Comparison of ENCODE assay signal across 8 mouse cellular contexts in genomic region chr10:81633253-81634099, GRCm38 (mm10). TPM values are rescaled to one million over a fixed set of nuclear protein-coding genes. Genes with fewer than 3 reads are reported as not detected.
DNase-seq lines count a peak whose midpoint lies in the region; ATAC-seq and TF ChIP-seq lines count a peak whose summit lies in the region.

No protein-coding gene starts in this region.

- peak overlapping the region; percentile 37 for H3K9ac ChIP-seq in embryonic facial prominence, embryonic 15.5 days
- H3K9ac ChIP-seq in kidney, embryonic 14.5 days (ENCODE audit: low read depth, low read length), result peak overlapping the region; percentile 59
- H3K9ac ChIP-seq in limb, embryonic 15.5 days, result peak overlapping the region; percentile 36
- peak overlapping the region; percentile 61 for H3K9ac ChIP-seq in midbrain, postnatal 0 days (replicated peaks; ENCODE audit: low read length, poor library complexity, severe bottlenecking)

- peak; percentile 91 for ATAC-seq in embryonic facial prominence, embryonic 15.5 days (ENCODE audit: insufficient number of reproducible peaks, low FRiP score, low TSS enrichment, low read depth)
- peak; percentile 92 for ATAC-seq in kidney, embryonic 14.5 days (ENCODE audit: low FRiP score, low TSS enrichment)
- ATAC-seq in limb, embryonic 15.5 days (ENCODE audit: insufficient number of reproducible peaks, low FRiP score, low TSS enrichment, low read depth), result peak; percentile 91
- ATAC-seq in midbrain, postnatal 0 days (ENCODE audit: low FRiP score), result peak; percentile 86

- peak; percentile 86 to 87 for DNase-seq in B cell, adult 2 months
- DNase-seq in heart, embryonic 10.5 days (ENCODE audit: low spot score), result peak; percentile 95
- peak; percentile 86 for DNase-seq in midbrain, postnatal 0 days (ENCODE audit: low spot score)
- peak; percentile 72 to 89 for DNase-seq in spleen, postnatal 10 days (ENCODE audit: low spot score in 2 of 2)

- H3K36me3 ChIP-seq in embryonic facial prominence, embryonic 15.5 days, result no peaks in the 10 kb centered on the region
- no peaks in the 10 kb centered on the region for H3K36me3 ChIP-seq in heart, embryonic 10.5 days
- H3K36me3 ChIP-seq in kidney, embryonic 14.5 days (ENCODE audit: control insufficient read depth, insufficient read depth, low read length), result no peaks in the 10 kb centered on the region
- no peaks in the 10 kb centered on the region for H3K36me3 ChIP-seq in limb, embryonic 15.5 days
- no peaks in the 10 kb centered on the region for H3K36me3 ChIP-seq in midbrain, postnatal 0 days (ENCODE audit: insufficient read depth, low read length)

- no peaks in the 10 kb centered on the region for H3K9me3 ChIP-seq in embryonic facial prominence, embryonic 15.5 days (replicated peaks)
- H3K9me3 ChIP-seq in heart, embryonic 10.5 days, result no peaks in the 10 kb centered on the region
- H3K9me3 ChIP-seq in kidney, embryonic 14.5 days (ENCODE audit: control insufficient read depth, low read length), result no peaks in the 10 kb centered on the region
- no peaks in the 10 kb centered on the region for H3K9me3 ChIP-seq in limb, embryonic 15.5 days
- no peaks in the 10 kb centered on the region for H3K9me3 ChIP-seq in midbrain, postnatal 0 days (ENCODE audit: low read length)

- no peak for TF ChIP-seq POLR2A in bone marrow macrophage, adult 2 months (IDR thresholded peaks at IDR 0.05; ENCODE audit: borderline replicate concordance, low read depth, low read length)

- 3% methylated on average over 37 of the region's 37 CpGs for WGBS in embryonic facial prominence, embryonic 15.5 days
- 4% methylated on average over 37 of the region's 37 CpGs for WGBS in heart, embryonic 10.5 days
- WGBS in kidney, embryonic 14.5 days, result 2% methylated on average over 37 of the region's 37 CpGs
- 3% methylated on average over 36 of the region's 37 CpGs for WGBS in limb, embryonic 15.5 days
- WGBS in midbrain, postnatal 0 days, result 2% methylated on average over 37 of the region's 37 CpGs

- H3K27me3 ChIP-seq in embryonic facial prominence, embryonic 15.5 days, result no peaks in the 10 kb centered on the region
- no peaks in the 10 kb centered on the region; the same call in 1 of the 2 replicates for H3K27me3 ChIP-seq in heart, embryonic 10.5 days (ENCODE audit: insufficient read depth, poor library complexity, severe bottlenecking)
- H3K27me3 ChIP-seq in kidney, embryonic 14.5 days (ENCODE audit: control insufficient read depth, insufficient read depth, low read length), result no peaks in the 10 kb centered on the region
- no peaks in the 10 kb centered on the region for H3K27me3 ChIP-seq in limb, embryonic 15.5 days
- H3K27me3 ChIP-seq in midbrain, postnatal 0 days (ENCODE audit: insufficient read depth, low read length), result no peaks in the 10 kb centered on the region

- H3K4me1 ChIP-seq in bone marrow macrophage, adult 2 months (ENCODE audit: control insufficient read depth, insufficient read depth, low read length), result peaks cover 7% of the 10 kb centered on the region
- H3K4me1 ChIP-seq in embryonic facial prominence, embryonic 15.5 days, result peaks cover 18% of the 10 kb centered on the region
- H3K4me1 ChIP-seq in heart, embryonic 10.5 days, result peaks cover 17% of the 10 kb centered on the region
- H3K4me1 ChIP-seq in kidney, embryonic 14.5 days (ENCODE audit: control insufficient read depth, insufficient read depth, low read length), result peaks cover 5% of the 10 kb centered on the region; the same call in 1 of the 2 replicates
- peaks cover 17% of the 10 kb centered on the region for H3K4me1 ChIP-seq in limb, embryonic 15.5 days
- H3K4me1 ChIP-seq in midbrain, postnatal 0 days (ENCODE audit: insufficient read depth, low read length), result no peaks in the 10 kb centered on the region

- H3K4me2 ChIP-seq in embryonic facial prominence, embryonic 15.5 days (replicated peaks), result peak overlapping the region; percentile 84
- H3K4me2 ChIP-seq in kidney, embryonic 14.5 days (replicated peaks; ENCODE audit: low read depth, low read length), result peak overlapping the region; percentile 70
- peak overlapping the region; percentile 85 for H3K4me2 ChIP-seq in limb, embryonic 15.5 days
- H3K4me2 ChIP-seq in midbrain, postnatal 0 days (ENCODE audit: low read depth, low read length, poor library complexity, severe bottlenecking), result peak overlapping the region; percentile 77

- H3K27ac ChIP-seq in bone marrow macrophage, adult 2 months (ENCODE audit: insufficient read depth, low read depth, low read length), result no peak overlapping the region
- H3K27ac ChIP-seq in embryonic facial prominence, embryonic 15.5 days (replicated peaks), result peak overlapping the region; percentile 75; the same call in 1 of the 2 replicates
- peak overlapping the region; percentile 78 for H3K27ac ChIP-seq in heart, embryonic 10.5 days
- H3K27ac ChIP-seq in kidney, embryonic 14.5 days (ENCODE audit: low read depth, low read length), result peak overlapping the region; percentile 73
- peak overlapping the region; percentile 77 for H3K27ac ChIP-seq in limb, embryonic 15.5 days
- peak overlapping the region; percentile 73 for H3K27ac ChIP-seq in midbrain, postnatal 0 days (ENCODE audit: low read depth, low read length)

- TF ChIP-seq CTCF in bone marrow macrophage, adult 2 months (IDR thresholded peaks at IDR 0.05; ENCODE audit: low read depth, low read length), result no peak
- TF ChIP-seq CTCF in midbrain, postnatal 0 days (IDR thresholded peaks at IDR 0.05), result no peak; the same call in 1 of the 2 replicates

- peak overlapping the region; percentile 54 for H3K4me3 ChIP-seq in bone marrow macrophage, adult 2 months (ENCODE audit: insufficient read depth, low read length)
- peak overlapping the region; percentile 48 for H3K4me3 ChIP-seq in embryonic facial prominence, embryonic 15.5 days (replicated peaks)
- peak overlapping the region; percentile 67 for H3K4me3 ChIP-seq in heart, embryonic 10.5 days
- peak overlapping the region; percentile 52 for H3K4me3 ChIP-seq in kidney, embryonic 14.5 days (ENCODE audit: low read length)
- H3K4me3 ChIP-seq in limb, embryonic 15.5 days, result peak overlapping the region; percentile 51
- peak overlapping the region; percentile 46 for H3K4me3 ChIP-seq in midbrain, postnatal 0 days (ENCODE audit: low read depth, low read length)

RNA-seq across cellular contexts. Expression of gene Ankrd24, which starts 5.1 kb away (rescaled TPM):
- polyA plus RNA-seq in bone marrow macrophage, adult 2 months (2012; ENCODE audit: insufficient read depth, insufficient read length, missing spikeins), result 7.8 and 9.6 TPM in 2 replicates
- 14.5 and 15.0 TPM in 2 replicates for polyA plus RNA-seq in embryonic facial prominence, embryonic 15.5 days (2015; fragmentation: Nextera tagmentation; extraction: Ambion mirVana)
- 9.6 and 12.8 TPM in 2 replicates for polyA plus RNA-seq in heart, embryonic 10.5 days (2016; fragmentation: Nextera tagmentation; extraction: Ambion mirVana)
- polyA plus RNA-seq in kidney, embryonic 14.5 days (2014; fragmentation: Nextera tagmentation; extraction: Ambion mirVana), result 11.3 and 18.5 TPM in 2 replicates
- 8.8 and 11.9 TPM in 2 replicates for polyA plus RNA-seq in limb, embryonic 15.5 days (2015; fragmentation: Nextera tagmentation; extraction: Ambion mirVana)
- 93.1 and 100 TPM in 2 replicates for total RNA-seq in midbrain, postnatal 0 days (2014; rRNA removed)
- polyA plus RNA-seq in midbrain, postnatal 0 days (2015; fragmentation: Nextera tagmentation; extraction: Ambion mirVana), result 14.6 and 14.9 TPM in 2 replicates

RNA-seq across cellular contexts. Expression of gene Sirt6, which starts 5.9 kb away (rescaled TPM):
- polyA plus RNA-seq in bone marrow macrophage, adult 2 months (2012; ENCODE audit: insufficient read depth, insufficient read length, missing spikeins), result 10.9 and 13.2 TPM in 2 replicates
- polyA plus RNA-seq in embryonic facial prominence, embryonic 15.5 days (2015; fragmentation: Nextera tagmentation; extraction: Ambion mirVana), result 40.5 and 41.0 TPM in 2 replicates
- polyA plus RNA-seq in heart, embryonic 10.5 days (2016; fragmentation: Nextera tagmentation; extraction: Ambion mirVana), result 28.5 and 30.7 TPM in 2 replicates
- 39.9 and 40.7 TPM in 2 replicates for polyA plus RNA-seq in kidney, embryonic 14.5 days (2014; fragmentation: Nextera tagmentation; extraction: Ambion mirVana)
- polyA plus RNA-seq in limb, embryonic 15.5 days (2015; fragmentation: Nextera tagmentation; extraction: Ambion mirVana), result 41.7 and 42.3 TPM in 2 replicates
- 25.0 and 33.8 TPM in 2 replicates for total RNA-seq in midbrain, postnatal 0 days (2014; rRNA removed)
- 41.0 and 42.6 TPM in 2 replicates for polyA plus RNA-seq in midbrain, postnatal 0 days (2015; fragmentation: Nextera tagmentation; extraction: Ambion mirVana)

RNA-seq across cellular contexts. Expression of gene Gm10778, which starts 15.4 kb away (rescaled TPM):
- 0.66 and 0.67 TPM in 2 replicates for polyA plus RNA-seq in bone marrow macrophage, adult 2 months (2012; ENCODE audit: insufficient read depth, insufficient read length, missing spikeins)
- 4.2 and 4.5 TPM in 2 replicates for polyA plus RNA-seq in embryonic facial prominence, embryonic 15.5 days (2015; fragmentation: Nextera tagmentation; extraction: Ambion mirVana)
- 4.0 and 4.1 TPM in 2 replicates for polyA plus RNA-seq in heart, embryonic 10.5 days (2016; fragmentation: Nextera tagmentation; extraction: Ambion mirVana)
- 5.3 and 6.4 TPM in 2 replicates for polyA plus RNA-seq in kidney, embryonic 14.5 days (2014; fragmentation: Nextera tagmentation; extraction: Ambion mirVana)
- polyA plus RNA-seq in limb, embryonic 15.5 days (2015; fragmentation: Nextera tagmentation; extraction: Ambion mirVana), result 4.2 and 4.6 TPM in 2 replicates
- 3.3 and 5.3 TPM in 2 replicates for total RNA-seq in midbrain, postnatal 0 days (2014; rRNA removed)
- 2.9 and 3.7 TPM in 2 replicates for polyA plus RNA-seq in midbrain, postnatal 0 days (2015; fragmentation: Nextera tagmentation; extraction: Ambion mirVana)

RNA-seq across cellular contexts. Expression of gene BC025920, which starts 27.4 kb away (rescaled TPM):
- polyA plus RNA-seq in bone marrow macrophage, adult 2 months (2012; ENCODE audit: insufficient read depth, insufficient read length, missing spikeins), result 0.67 and 0.78 TPM in 2 replicates
- polyA plus RNA-seq in embryonic facial prominence, embryonic 15.5 days (2015; fragmentation: Nextera tagmentation; extraction: Ambion mirVana), result 0.84 and 1.3 TPM in 2 replicates
- polyA plus RNA-seq in heart, embryonic 10.5 days (2016; fragmentation: Nextera tagmentation; extraction: Ambion mirVana), result 0.95 and 1.4 TPM in 2 replicates
- 0.84 and 0.86 TPM in 2 replicates for polyA plus RNA-seq in kidney, embryonic 14.5 days (2014; fragmentation: Nextera tagmentation; extraction: Ambion mirVana)
- polyA plus RNA-seq in limb, embryonic 15.5 days (2015; fragmentation: Nextera tagmentation; extraction: Ambion mirVana), result 0.81 and 1.0 TPM in 2 replicates
- total RNA-seq in midbrain, postnatal 0 days (2014; rRNA removed), result 1.2 and 2.6 TPM in 2 replicates
- polyA plus RNA-seq in midbrain, postnatal 0 days (2015; fragmentation: Nextera tagmentation; extraction: Ambion mirVana), result 0.80 and 1.6 TPM in 2 replicates

RNA-seq across cellular contexts. Expression of gene Tle6, which starts 32.6 kb away (rescaled TPM):
- 42.3 and 47.9 TPM in 2 replicates for polyA plus RNA-seq in bone marrow macrophage, adult 2 months (2012; ENCODE audit: insufficient read depth, insufficient read length, missing spikeins)
- 16.4 and 19.6 TPM in 2 replicates for polyA plus RNA-seq in embryonic facial prominence, embryonic 15.5 days (2015; fragmentation: Nextera tagmentation; extraction: Ambion mirVana)
- polyA plus RNA-seq in heart, embryonic 10.5 days (2016; fragmentation: Nextera tagmentation; extraction: Ambion mirVana), result 29.0 and 33.9 TPM in 2 replicates
- polyA plus RNA-seq in kidney, embryonic 14.5 days (2014; fragmentation: Nextera tagmentation; extraction: Ambion mirVana), result 12.6 and 15.5 TPM in 2 replicates
- polyA plus RNA-seq in limb, embryonic 15.5 days (2015; fragmentation: Nextera tagmentation; extraction: Ambion mirVana), result 9.9 and 11.7 TPM in 2 replicates
- total RNA-seq in midbrain, postnatal 0 days (2014; rRNA removed), result 8.4 and 13.3 TPM in 2 replicates
- 4.7 and 7.5 TPM in 2 replicates for polyA plus RNA-seq in midbrain, postnatal 0 days (2015; fragmentation: Nextera tagmentation; extraction: Ambion mirVana)
